Mouse (Mus musculus) limb, embryonic 14.5 days (tissue): ENCODE results near the gene Tcf25. TPM values are rescaled to one million over a fixed set of nuclear protein-coding genes. Genes with fewer than 3 reads are reported as not detected.

Experiments
- ATAC-seq: fragments of 200-750 bp; cut with Nextera tagmentation; 2 replicates; pipeline ENCODE4 v1.8.0; 2017; ENCODE audit warnings: low read depth, moderate number of reproducible peaks, moderate TSS enrichment; ENCODE audit not compliant: low FRiP score
- DNase-seq: peaks from one replicate; pipeline ENCODE4 v3.0.0-alpha.2; 2015; ENCODE audit warnings: low spot score
- H3K27ac ChIP-seq: fragments of 300-500 bp; sonication (generic); replicated peaks from 2 replicates; pipeline ENCODE4 v1.5.1; 2014; ENCODE audit warnings: low read depth, mild to moderate bottlenecking, low read length, moderate library complexity, mixed read lengths
- H3K27me3 ChIP-seq: fragments of 300-500 bp; sonication (generic); 2 replicates; pipeline ENCODE4 v1.6.1; 2014; ENCODE audit warnings: low read length, mixed read lengths; ENCODE audit not compliant: control insufficient read depth, insufficient read depth
- H3K36me3 ChIP-seq: fragments of 300-500 bp; sonication (generic); 2 replicates; pipeline ENCODE4 v1.6.1; 2014; ENCODE audit warnings: mild to moderate bottlenecking, low read length, moderate library complexity, mixed read lengths; ENCODE audit not compliant: control insufficient read depth, insufficient read depth
- H3K4me1 ChIP-seq: fragments of 300-500 bp; sonication (generic); 2 replicates; pipeline ENCODE4 v1.6.1; 2014; ENCODE audit warnings: antibody characterized with exemption, low read length, mixed read lengths; ENCODE audit not compliant: control insufficient read depth, insufficient read depth
- H3K4me2 ChIP-seq: fragments of 300-500 bp; sonication (generic); replicated peaks from 2 replicates; pipeline ENCODE4 v1.6.1; 2014; ENCODE audit warnings: low read depth, mild to moderate bottlenecking, low read length, moderate library complexity; ENCODE audit not compliant: severe bottlenecking
- H3K4me3 ChIP-seq: fragments of 300-500 bp; sonication (generic); replicated peaks from 2 replicates; pipeline ENCODE4 v1.5.1; 2014; ENCODE audit warnings: low read length
- H3K9ac ChIP-seq: fragments of 300-500 bp; sonication (generic); 2 replicates; pipeline ENCODE4 v1.6.1; 2014; ENCODE audit warnings: mild to moderate bottlenecking, low read depth, low read length, moderate library complexity; ENCODE audit not compliant: severe bottlenecking
- H3K9me3 ChIP-seq: fragments of 300-500 bp; sonication (generic); 2 replicates; pipeline ENCODE4 v1.6.1; 2016; ENCODE audit warnings: low read length; ENCODE audit not compliant: control insufficient read depth
- POLR2A ChIP-seq: fragments of 200-500 bp; IDR thresholded peaks from 2 replicates; pipeline ENCODE4 v1.8.0; 2012; ENCODE audit warnings: inconsistent platforms, mild to moderate bottlenecking, moderate library complexity, borderline replicate concordance; ENCODE audit not compliant: insufficient read depth, insufficient read length; ENCODE audit errors: extremely low read depth
- WGBS: fragments of 180-500 bp; shearing (Covaris S2); extraction: QIAGEN DNeasy Blood & Tissue Kit; methylation state at CpG from one replicate; pipeline ENCODE4 v1.1.7; 2014; 5-methylcytosine and 5-hydroxymethylcytosine counted together
- polyA plus RNA-seq, 2 experiments: library from polyadenylated mRNA; depleted of rRNA in 1 of 2; stranded (reverse) in 1 of 2; unstranded in 1 of 2; fragments of >200 nt; fragmentation: Nextera tagmentation in 1 of 2; extraction: Ambion mirVana in 1 of 2; gene quantifications; 2 replicates each; pipeline versions ENCODE4 v1.2.1 to v1.2.3; 2012 to 2014

The Tcf25 gene
- polyA plus RNA-seq, 2 experiments: 153 to 193 TPM

DNA sequence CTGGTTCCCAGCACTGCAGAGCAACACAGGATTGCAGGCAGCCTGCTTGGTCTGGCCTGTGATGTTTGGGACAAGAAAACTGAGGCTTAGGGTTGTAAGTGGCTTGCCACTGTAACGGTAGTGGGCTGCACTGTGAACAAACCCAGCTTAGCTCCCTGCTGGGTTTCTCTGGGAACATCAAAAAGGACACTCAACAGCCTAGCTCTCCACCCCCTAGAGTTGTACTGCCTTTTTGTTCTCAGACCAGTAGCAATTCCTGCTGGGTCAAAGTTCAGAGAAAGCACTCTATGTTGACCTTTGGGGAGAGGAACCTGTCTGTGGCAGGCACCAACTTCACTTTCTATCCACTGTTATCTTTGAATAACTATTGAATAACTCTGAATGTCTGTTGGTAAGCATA lies 39.1 kb upstream of the Tcf25 start:
- Histone ChIP-seq H3K27ac (no peak overlapping the region), H3K4me1 (0 out of 2 replicates have a peak, but pooled peaks cover 5% of the 10 kb centered on the region), H3K9me3 (no peaks in the 10 kb centered on the region), H3K4me3 (no peak overlapping the region), H3K27me3 (peaks cover 17% of the 10 kb centered on the region), H3K4me2 (no peak overlapping the region), H3K36me3 (no peaks in the 10 kb centered on the region), H3K9ac (no peak overlapping the region)
- DNase-seq (no peak), ATAC-seq (no peak)
- no peak for TF ChIP-seq POLR2A
- WGBS: 0% methylated on average over 1 of the region's 1 CpGs

DNA sequence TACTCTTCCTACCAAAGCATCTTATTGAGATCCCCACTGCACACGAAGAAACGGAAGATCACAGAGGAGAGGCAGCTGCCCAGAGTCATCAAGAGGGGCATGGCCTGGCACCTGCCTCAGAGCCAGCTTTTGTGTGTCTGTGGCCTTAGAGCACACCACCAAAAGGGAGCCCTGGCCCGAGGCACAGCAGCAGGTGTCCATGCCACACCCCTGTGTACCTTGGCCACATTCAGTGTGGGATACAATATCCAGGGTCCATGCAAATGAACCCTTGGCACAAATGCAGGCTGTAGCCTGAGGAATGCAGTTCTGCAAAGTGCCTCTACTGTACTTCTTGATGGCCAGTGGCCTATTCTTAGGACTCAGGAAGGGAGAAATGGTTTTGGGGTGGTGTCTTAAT lies 36.1 kb upstream of the Tcf25 start:
- H3K4me3 ChIP-seq: no peak overlapping the region
- H3K4me1 ChIP-seq: 0 out of 2 replicates have a peak, but pooled peaks cover 5% of the 10 kb centered on the region
- ATAC-seq (no peak), DNase-seq (no peak)
- 86% methylated on average over 3 of the region's 3 CpGs for WGBS
- H3K9me3 ChIP-seq: no peaks in the 10 kb centered on the region
- peaks cover 17% of the 10 kb centered on the region for H3K27me3 ChIP-seq
- no peak overlapping the region for H3K4me2 ChIP-seq
- H3K36me3 ChIP-seq: no peaks in the 10 kb centered on the region
- no peak for TF ChIP-seq POLR2A
- no peak overlapping the region for H3K9ac ChIP-seq
- no peak overlapping the region for H3K27ac ChIP-seq

DNA sequence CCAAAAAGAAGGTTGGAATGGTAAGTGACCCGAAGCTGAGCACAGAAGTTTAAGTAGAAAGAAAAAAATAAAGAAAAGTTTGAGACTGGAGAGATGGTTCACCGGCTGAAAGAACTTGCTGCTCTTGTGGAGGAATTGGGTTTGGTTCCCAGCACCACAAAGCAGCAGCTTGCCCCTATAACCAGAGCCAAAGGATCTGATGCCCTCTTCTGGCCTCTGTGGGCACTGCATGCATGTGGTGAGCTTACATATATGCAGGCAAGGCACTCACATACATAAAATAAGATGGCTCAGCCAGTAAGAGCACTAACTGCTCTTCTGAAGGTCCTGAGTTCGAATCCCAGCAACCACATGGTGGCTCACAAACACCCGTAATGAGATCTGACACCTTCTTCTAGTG lies 33.5 kb upstream of the Tcf25 start:
- Histone ChIP-seq H3K4me1 (no peaks in the 10 kb centered on the region), H3K36me3 (no peaks in the 10 kb centered on the region), H3K9ac (no peak overlapping the region), H3K27ac (no peak overlapping the region), H3K4me3 (no peak overlapping the region), H3K27me3 (no peaks in the 10 kb centered on the region), H3K4me2 (no peak overlapping the region), H3K9me3 (no peaks in the 10 kb centered on the region)
- DNase-seq (no peak), ATAC-seq (no peak)
- TF ChIP-seq POLR2A: no peak
- 93% methylated on average over 4 of the region's 4 CpGs for WGBS

DNA sequence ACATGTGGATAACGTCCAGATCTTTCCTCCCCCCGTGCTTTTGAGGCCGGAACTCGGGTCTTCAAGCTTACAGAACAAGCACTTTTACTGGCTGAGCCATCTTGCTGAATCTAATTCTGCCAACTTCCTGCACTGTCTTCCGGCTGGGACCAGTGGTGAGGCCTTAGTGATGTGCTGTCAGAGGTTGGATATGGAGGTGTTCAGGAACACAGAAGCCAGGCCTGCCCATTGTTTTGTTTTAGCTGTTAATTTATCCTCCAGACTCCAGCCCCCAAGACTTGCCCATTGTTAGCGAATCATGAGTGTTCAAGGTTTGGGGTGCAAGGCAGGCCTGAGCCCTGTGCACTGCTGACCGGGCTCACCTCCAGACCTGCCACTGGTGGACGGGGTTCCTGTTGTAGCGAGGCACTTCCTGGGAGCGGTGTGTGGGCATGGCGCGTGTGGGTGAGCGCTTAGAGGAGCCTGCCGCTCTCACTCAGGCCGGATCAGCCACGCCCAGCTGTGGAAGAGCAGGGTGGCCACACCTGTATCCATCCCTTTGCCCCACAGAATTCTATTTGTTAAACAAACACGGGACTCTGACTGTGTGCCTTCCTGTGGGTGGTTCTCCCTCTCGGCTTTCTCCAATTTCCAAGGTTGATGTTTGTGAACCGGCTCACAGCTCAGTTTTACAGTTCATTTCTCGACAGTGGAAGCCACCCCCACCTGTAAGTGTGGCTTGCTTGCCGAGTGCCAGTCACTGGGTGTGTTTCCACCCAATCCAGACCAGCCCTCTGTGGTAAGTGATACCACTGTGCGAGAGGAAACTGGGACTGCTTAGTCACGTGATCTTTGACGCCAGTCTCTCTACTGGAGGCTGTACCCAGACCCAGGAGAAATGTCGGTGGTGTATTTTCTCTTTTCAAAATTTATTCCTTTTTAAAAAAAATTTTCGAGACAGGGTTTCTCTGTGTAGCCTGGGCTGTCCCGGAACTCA lies 32.2 kb upstream of the Tcf25 start:
- Histone ChIP-seq H3K4me3 (no peak overlapping the region), H3K36me3 (no peaks in the 10 kb centered on the region), H3K27ac (no peak overlapping the region), H3K9me3 (no peaks in the 10 kb centered on the region), H3K4me1 (no peaks in the 10 kb centered on the region), H3K4me2 (no peak overlapping the region), H3K27me3 (no peaks in the 10 kb centered on the region), H3K9ac (no peak overlapping the region)
- ATAC-seq (no peak), DNase-seq (no peak)
- 83% methylated on average over 27 of the region's 27 CpGs for WGBS
- no peak for TF ChIP-seq POLR2A

DNA sequence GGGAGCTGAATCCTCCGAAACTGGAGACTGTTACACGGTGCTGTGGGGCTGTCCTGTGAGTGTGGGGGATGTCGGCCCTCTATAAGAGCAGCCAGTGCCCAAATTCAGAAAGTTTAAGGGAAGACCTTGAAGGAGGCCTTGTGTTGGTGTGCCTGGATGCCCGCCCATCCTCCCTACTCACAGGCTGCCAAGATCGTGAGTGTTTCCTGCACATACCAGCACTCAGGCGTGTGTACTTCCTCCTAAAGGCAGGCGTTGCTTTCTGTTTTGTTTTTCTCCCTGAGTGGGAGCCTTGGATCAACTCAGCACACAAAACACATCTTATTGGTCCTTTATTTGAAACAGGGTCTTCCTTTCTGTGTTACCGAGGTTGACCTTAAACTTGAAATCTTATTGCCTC lies 31.3 kb upstream of the Tcf25 start:
- no peak overlapping the region for H3K4me3 ChIP-seq
- no peak for ATAC-seq
- no peak overlapping the region for H3K27ac ChIP-seq
- WGBS: 79% methylated on average over 8 of the region's 8 CpGs
- H3K27me3 ChIP-seq: no peaks in the 10 kb centered on the region
- H3K9ac ChIP-seq: no peak overlapping the region
- H3K36me3 ChIP-seq: no peaks in the 10 kb centered on the region
- H3K9me3 ChIP-seq: no peaks in the 10 kb centered on the region
- TF ChIP-seq POLR2A: no peak
- no peak for DNase-seq
- no peaks in the 10 kb centered on the region for H3K4me1 ChIP-seq
- H3K4me2 ChIP-seq: no peak overlapping the region

DNA sequence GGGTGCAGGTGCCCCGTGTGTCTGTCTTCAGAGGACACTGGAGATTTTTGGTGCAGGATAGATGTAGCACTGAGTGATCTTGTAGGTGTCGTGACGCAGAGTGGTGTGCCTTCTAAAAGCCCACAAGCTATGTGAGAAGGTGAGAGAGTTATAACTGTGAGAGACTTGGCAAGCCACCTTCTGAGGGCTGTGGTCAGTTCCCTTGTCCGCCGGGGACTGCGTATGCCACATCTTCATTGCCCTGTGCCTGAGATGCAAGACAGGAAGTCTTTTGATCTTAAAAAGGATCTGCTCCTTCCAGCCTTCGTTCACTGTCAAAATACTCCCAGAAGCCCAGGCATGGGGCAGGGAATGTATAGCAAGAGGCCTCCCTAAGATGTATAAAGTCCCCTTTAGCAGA lies 30.6 kb upstream of the Tcf25 start:
- WGBS: 62% methylated on average over 7 of the region's 7 CpGs
- H3K9ac ChIP-seq: no peak overlapping the region
- no peaks in the 10 kb centered on the region for H3K36me3 ChIP-seq
- H3K4me1 ChIP-seq: peaks cover under 1% of the 10 kb centered on the region; the same call in 1 of the 2 replicates
- no peak overlapping the region for H3K27ac ChIP-seq
- H3K4me3 ChIP-seq: no peak overlapping the region
- DNase-seq (no peak), ATAC-seq (no peak)
- H3K9me3 ChIP-seq: no peaks in the 10 kb centered on the region
- H3K4me2 ChIP-seq: no peak overlapping the region
- H3K27me3 ChIP-seq: no peaks in the 10 kb centered on the region
- TF ChIP-seq POLR2A: no peak
